Mouse (Mus musculus) olfactory bulb, adult 2 months (tissue): ENCODE data around the gene Bpifb4. TPM values are rescaled to one million over a fixed set of nuclear protein-coding genes. Genes with fewer than 3 reads are reported as not detected.
A peak's percentile ranks its signal among the peaks of the same experiment; 100 is the strongest.

Source experiments
- H3K27ac ChIP-seq: fragments of 200-500 bp; 2 replicates; pipeline ENCODE4 v1.5.1; 2012; ENCODE audit warnings: low read depth, low read length; ENCODE audit not compliant: insufficient read depth
- H3K4me1 ChIP-seq: fragments of 200-500 bp; 2 replicates; pipeline ENCODE4 v1.6.1; 2012; ENCODE audit warnings: low read length; ENCODE audit not compliant: control insufficient read depth, insufficient read depth
- H3K4me3 ChIP-seq: fragments of 200-500 bp; 2 replicates; pipeline ENCODE4 v1.5.1; 2012; ENCODE audit warnings: mild to moderate bottlenecking, low read depth, low read length, moderate library complexity; ENCODE audit not compliant: insufficient read depth
- CTCF ChIP-seq: fragments of 200-500 bp; IDR thresholded peaks from 2 replicates; pipeline ENCODE4 v1.5.1; 2012; ENCODE audit warnings: low read depth, mild to moderate bottlenecking, low read length, moderate library complexity; ENCODE audit not compliant: insufficient read depth
- POLR2A ChIP-seq: fragments of 200-500 bp; IDR thresholded peaks from 2 replicates; pipeline ENCODE4 v1.6.1; 2012; ENCODE audit warnings: mild to moderate bottlenecking, low read depth, low read length, moderate library complexity; ENCODE audit not compliant: insufficient read depth
- WGBS: fragments of 180-500 bp; shearing (Covaris S2); methylation state at CpG from one replicate; pipeline ENCODE4 v1.1.7; 2018; 5-methylcytosine and 5-hydroxymethylcytosine counted together
- polyA plus RNA-seq: library from polyadenylated mRNA; stranded (reverse); fragments of >200 nt; gene quantifications from 2 replicates; pipeline ENCODE4 v1.2.4, GENCODE M21; 2012; ENCODE audit warnings: low replicate concordance; ENCODE audit not compliant: missing spikeins, insufficient read depth, insufficient read length

Bpifb4 gene
- polyA plus RNA-seq: not detected in 2 replicates

DNA sequence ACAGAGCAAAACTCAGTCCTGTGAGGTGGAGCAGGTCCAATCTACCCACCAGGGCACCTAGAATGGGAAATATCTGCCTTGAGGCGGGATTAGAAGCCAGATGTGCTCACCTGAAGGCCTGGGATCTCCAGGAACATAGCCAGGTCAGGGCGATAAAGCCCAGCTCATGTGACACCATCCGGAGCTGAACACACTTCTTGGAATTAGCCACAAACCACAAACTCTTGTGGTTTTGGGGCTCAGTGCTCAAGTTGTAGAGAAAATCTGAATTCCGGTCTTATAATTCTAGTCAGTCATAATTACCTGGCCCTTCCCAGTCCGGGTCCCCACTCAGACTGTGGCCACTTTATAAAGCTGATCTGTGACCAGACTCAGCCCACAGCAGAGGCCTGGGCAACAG, at the start of gene Bpifb4:
Gene Bpifb4, plus strand, starts transcription at position 370 of the 400 bp plus-strand sequence.
- Histone ChIP-seq H3K4me3 (no peak within 1 kb of the TSS), H3K4me1 (no peaks in the 10 kb centered on the region), H3K27ac (no peak within 1 kb of the TSS)
- no peak for TF ChIP-seq CTCF
- no peak for TF ChIP-seq POLR2A
- 84% methylated on average over 5 of the region's 5 CpGs for WGBS

DNA sequence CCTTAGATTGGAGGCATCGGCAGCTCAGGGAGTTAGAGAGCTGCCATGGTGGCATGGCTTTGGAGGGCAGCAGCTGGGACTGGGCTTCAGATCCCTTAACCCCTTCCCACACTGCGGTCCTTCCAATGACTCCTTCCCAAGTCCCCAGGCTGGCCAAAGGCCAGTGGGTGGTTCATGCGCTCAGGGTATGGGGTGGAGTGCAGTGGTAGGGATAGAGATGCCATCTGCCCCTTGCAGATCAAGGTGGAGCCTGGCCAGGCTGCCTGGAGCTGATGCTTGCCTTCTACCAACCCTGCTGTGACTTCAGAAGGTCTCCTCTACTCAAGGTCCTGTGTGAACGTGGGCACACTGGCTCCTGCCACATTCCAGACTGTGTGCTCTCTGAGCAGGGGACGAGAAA, 38.9 kb upstream of the Bpifb4 start:
- Histone ChIP-seq H3K4me3 (no peak overlapping the region), H3K4me1 (no peaks in the 10 kb centered on the region), H3K27ac (no peak overlapping the region)
- no peak for TF ChIP-seq POLR2A
- TF ChIP-seq CTCF: no peak
- 80% methylated on average over 5 of the region's 5 CpGs for WGBS

DNA sequence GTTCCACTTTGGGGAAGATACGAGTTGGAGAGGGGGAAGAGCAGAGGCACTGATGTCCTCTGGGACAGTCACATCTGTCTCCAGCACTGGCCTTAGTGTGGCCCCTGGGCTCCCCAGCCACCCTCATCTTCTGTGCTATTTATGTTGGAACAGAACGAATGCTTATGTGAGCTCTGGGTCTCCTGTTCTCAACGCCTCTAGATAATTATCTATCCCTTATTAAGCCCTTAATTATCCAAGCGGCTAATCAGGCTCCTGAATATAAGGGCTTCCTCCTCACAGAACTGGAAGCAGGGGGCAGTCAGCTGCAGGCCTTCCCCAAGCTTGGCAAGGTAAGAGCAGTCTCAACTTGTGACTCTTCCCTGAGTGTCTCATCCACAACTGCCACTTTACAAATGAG, 37.9 kb upstream of the Bpifb4 start, which contains the start of gene Bpifb6:
Gene Bpifb6, plus strand, starts transcription at position 301 of the 400 bp plus-strand sequence.
- no peak within 1 kb of the TSS for H3K27ac ChIP-seq
- H3K4me3 ChIP-seq: no peak within 1 kb of the TSS
- no peaks in the 10 kb centered on the region for H3K4me1 ChIP-seq
- no peak for TF ChIP-seq POLR2A
- no peak for TF ChIP-seq CTCF
- 47% methylated on average over 4 of the region's 4 CpGs for WGBS

DNA sequence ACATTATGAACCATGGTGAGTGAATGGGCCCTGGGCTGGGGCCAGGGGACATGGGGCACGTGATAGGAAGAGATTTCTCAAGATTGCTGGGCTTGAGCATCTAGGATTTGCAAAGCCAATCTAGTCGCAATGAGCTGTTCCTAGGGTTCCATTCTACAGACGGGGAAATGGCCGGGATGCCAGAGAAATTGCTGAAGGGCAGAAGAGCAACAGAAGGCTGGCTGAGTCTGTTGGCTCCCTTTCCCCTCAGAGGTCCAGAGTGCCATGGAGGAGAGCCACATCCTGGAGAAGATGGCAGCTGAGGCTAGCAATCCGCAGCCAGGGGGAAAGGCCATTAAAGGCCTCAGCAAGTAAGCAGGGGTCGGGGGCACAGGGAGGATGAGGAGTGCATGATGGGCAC, 35.3 kb upstream of the Bpifb4 start:
- H3K4me1 ChIP-seq: no peaks in the 10 kb centered on the region
- no peak overlapping the region for H3K4me3 ChIP-seq
- TF ChIP-seq CTCF: no peak
- no peak for TF ChIP-seq POLR2A
- 72% methylated on average over 6 of the region's 6 CpGs for WGBS
- H3K27ac ChIP-seq: no peak overlapping the region

DNA sequence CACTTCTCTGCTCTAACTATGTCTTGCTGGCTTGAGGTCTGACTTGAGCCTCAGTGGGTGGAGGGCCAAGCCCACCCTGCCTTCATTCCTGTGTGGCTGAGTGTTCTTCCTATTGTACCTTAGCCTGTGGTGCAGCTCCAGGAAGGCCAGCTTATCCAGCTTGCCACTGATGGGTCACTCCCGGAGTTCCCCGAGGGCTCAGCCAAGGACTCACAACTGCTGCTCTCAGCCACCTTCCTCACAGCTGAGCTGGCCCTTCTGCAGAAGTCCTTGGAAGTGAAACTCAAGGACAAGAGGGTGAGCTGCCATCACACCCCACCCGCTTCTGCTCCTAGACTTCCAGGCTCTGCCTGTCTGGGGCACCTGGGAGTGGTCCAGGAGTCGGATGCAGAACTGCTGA, 31.4 kb upstream of the Bpifb4 start:
- Histone ChIP-seq H3K4me3 (no peak overlapping the region), H3K4me1 (no peaks in the 10 kb centered on the region), H3K27ac (no peak overlapping the region)
- WGBS: 90% methylated on average over 4 of the region's 4 CpGs
- TF ChIP-seq POLR2A (no peak), CTCF (no peak)

DNA sequence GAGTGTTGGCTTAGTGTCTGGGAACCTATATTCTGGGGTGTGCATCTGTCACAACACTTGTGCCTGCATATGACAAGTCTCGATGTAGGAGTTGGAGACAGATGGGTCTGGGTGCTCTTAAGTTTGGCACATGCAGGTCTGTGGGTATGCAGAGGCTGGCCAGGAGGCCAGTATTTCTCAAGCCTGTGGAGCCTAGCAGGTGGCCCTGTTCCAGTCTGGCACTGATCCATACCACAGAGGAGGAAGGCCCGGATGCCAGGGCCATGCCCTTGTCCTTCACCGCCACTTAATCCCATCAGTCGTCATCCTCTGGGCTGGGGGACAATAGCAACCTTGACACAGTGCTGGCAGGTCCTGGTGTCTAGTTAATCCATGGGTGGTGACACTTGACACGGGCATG, 23.9 kb upstream of the Bpifb4 start:
- 29% methylated on average over 5 of the region's 5 CpGs for WGBS
- Histone ChIP-seq H3K4me1 (no peaks in the 10 kb centered on the region), H3K27ac (no peak overlapping the region), H3K4me3 (no peak overlapping the region)
- no peak for TF ChIP-seq POLR2A
- no peak for TF ChIP-seq CTCF

DNA sequence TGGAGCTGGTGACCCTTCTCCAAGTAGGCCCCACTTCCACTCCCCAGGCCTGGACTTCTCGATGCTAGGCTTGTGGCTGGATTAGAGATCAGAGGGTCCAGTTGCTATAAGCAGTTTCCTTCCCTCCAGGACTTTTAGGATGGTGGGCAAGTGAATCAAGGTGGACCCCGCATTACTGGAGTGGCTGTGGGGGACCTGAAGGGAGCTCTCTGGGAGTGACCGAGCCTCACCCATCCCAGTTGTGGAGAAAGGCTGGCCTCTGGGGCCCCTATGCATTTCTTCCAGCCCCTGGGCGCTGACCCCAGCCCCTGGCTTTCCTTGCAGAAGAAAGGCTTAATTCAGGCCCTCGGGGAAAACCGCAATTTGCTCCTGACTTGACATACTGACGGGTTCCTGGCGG, 20.1 kb upstream of the Bpifb4 start, which contains the start of gene Bpifb3:
Gene Bpifb3, plus strand, starts transcription at position 301 of the 400 bp plus-strand sequence.
- 67% methylated on average over 8 of the region's 8 CpGs for WGBS
- TF ChIP-seq POLR2A: no peak
- no peak for TF ChIP-seq CTCF
- Histone ChIP-seq H3K27ac (no peak within 1 kb of the TSS), H3K4me1 (0 out of 2 replicates have a peak, but pooled peaks cover 3% of the 10 kb centered on the region), H3K4me3 (no peak within 1 kb of the TSS)

DNA sequence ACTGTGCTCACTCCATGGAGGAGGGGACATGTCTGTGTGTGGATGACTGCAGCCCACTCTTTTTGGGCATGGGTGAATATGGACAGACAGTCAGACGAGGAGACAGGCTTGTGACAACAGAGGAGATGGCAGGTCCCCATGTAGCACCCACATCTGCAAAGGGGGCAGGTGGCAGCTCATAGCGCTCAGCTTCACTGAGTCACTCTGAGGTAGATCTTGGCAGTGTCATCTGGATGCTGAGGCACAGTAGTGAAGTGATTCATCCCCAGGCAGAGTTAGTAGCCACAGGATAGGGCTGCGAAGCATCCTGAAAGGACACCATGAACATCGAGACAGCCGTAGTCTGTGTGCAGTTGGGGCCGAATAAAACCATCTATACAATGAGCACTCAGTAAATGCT, 16.8 kb upstream of the Bpifb4 start:
- 68% methylated on average over 6 of the region's 6 CpGs for WGBS
- Histone ChIP-seq H3K4me3 (no peak overlapping the region), H3K4me1 (0 out of 2 replicates have a peak, but pooled peaks cover 3% of the 10 kb centered on the region), H3K27ac (no peak overlapping the region)
- TF ChIP-seq CTCF: no peak
- TF ChIP-seq POLR2A: no peak

DNA sequence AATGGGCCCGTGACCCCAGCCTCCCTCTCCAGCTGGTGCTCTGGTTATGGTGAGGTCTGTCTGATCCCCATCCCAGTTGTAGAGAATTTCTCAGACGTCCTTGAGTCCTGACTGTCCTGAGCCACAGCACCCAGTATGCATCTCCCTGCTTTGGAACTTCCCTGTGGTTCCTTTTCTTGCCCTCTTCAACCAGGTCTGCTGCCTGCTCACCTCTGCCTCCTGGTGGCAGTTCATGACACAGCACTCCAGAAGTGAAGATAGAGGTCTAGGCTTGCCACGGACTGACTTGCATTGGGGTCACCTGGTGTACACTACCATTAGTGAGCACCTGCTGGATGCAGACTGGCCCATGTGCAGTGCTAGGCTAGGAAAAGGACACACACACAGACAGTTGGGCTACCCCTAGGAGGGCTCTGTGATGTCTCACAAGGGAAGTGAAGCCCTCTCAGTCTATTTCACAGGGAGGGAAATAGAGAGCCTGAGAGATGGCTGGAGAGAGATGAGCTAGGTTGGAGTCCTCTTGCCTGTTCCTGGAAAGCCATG, 8.1 kb upstream of the Bpifb4 start:
- Histone ChIP-seq H3K4me3 (no peak overlapping the region), H3K4me1 (peaks cover 4% of the 10 kb centered on the region; the same call in 1 of the 2 replicates), H3K27ac (no peak overlapping the region)
- TF ChIP-seq POLR2A: no peak
- peak; percentile 36; the same call in 1 of the 2 replicates for TF ChIP-seq CTCF
- WGBS: 37% methylated on average over 3 of the region's 3 CpGs

DNA sequence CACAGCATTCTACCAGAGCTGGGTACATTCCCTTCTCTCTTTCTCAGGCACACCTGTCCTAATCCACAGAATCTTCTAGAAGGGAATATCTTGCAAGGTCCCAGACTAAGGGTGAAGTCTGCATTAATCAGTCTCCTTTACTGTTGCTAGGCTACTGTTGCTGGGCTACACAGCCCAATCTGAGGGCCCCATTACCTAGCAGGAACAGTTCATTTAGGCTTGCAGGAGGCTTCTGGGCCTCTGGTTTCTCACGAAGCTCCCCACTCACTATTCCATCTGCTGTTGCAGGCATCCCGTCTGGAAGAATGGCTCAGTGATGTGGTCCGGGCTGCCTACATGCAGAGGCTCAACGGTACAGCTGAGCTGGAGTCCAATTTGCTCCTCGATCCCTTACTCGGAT, 6.9 kb upstream of the Bpifb4 start:
- Histone ChIP-seq H3K4me1 (peaks cover 4% of the 10 kb centered on the region; the same call in 1 of the 2 replicates), H3K27ac (no peak overlapping the region), H3K4me3 (no peak overlapping the region)
- WGBS: 54% methylated on average over 6 of the region's 6 CpGs
- TF ChIP-seq CTCF (no peak), POLR2A (no peak)
